Mouse (Mus musculus) heart, embryonic 13.5 days (tissue): ENCODE measurements at regions not wholly inside any gene's neighbourhood (a gene's known extent, or its start where the extent isn't known, plus 50 kb on each side); places are given as distances from the start of the nearest gene placed in this dataset.

Experiments used
- ATAC-seq: fragments of 200-750 bp; cut with Nextera tagmentation; 2 replicates; pipeline ENCODE4 v1.8.0; 2017; ENCODE audit warnings: moderate TSS enrichment; ENCODE audit not compliant: insufficient number of reproducible peaks, low FRiP score, low TSS enrichment; ENCODE audit errors: extremely low read depth
- H3K27ac ChIP-seq: fragments of 300-500 bp; sonication (generic); replicated peaks from 2 replicates; pipeline ENCODE4 v1.5.1; 2015; ENCODE audit warnings: moderate library complexity, mild to moderate bottlenecking, inconsistent platforms
- H3K27me3 ChIP-seq: fragments of 300-500 bp; sonication (generic); replicated peaks from 2 replicates; pipeline ENCODE4 v1.6.1; 2015; ENCODE audit warnings: mild to moderate bottlenecking, inconsistent platforms
- H3K36me3 ChIP-seq: fragments of 300-500 bp; sonication (generic); 2 replicates; pipeline ENCODE4 v1.6.1; 2015; ENCODE audit warnings: mild to moderate bottlenecking, inconsistent platforms
- H3K4me1 ChIP-seq: fragments of 300-500 bp; sonication (generic); 2 replicates; pipeline ENCODE4 v1.6.1; 2015; ENCODE audit warnings: inconsistent platforms
- H3K4me2 ChIP-seq: fragments of 300-500 bp; sonication (generic); 2 replicates; pipeline ENCODE4 v1.6.1; 2015; ENCODE audit warnings: inconsistent platforms, mild to moderate bottlenecking, moderate library complexity
- H3K4me3 ChIP-seq: fragments of 300-500 bp; sonication (generic); 2 replicates; pipeline ENCODE4 v1.5.1; 2015; ENCODE audit warnings: moderate library complexity, mild to moderate bottlenecking, inconsistent platforms
- H3K9ac ChIP-seq: fragments of 300-500 bp; sonication (generic); 2 replicates; pipeline ENCODE4 v1.6.1; 2015; ENCODE audit warnings: inconsistent platforms, mild to moderate bottlenecking, moderate library complexity
- H3K9me3 ChIP-seq: fragments of 300-500 bp; sonication (generic); 2 replicates; pipeline ENCODE4 v1.6.1; 2016; ENCODE audit warnings: inconsistent platforms
- WGBS: fragments of 180-500 bp; shearing (Covaris S2); methylation state at CpG from one replicate; pipeline ENCODE4 v1.1.7; 2015; ENCODE audit warnings: mixed read lengths; 5-methylcytosine and 5-hydroxymethylcytosine counted together

DNA sequence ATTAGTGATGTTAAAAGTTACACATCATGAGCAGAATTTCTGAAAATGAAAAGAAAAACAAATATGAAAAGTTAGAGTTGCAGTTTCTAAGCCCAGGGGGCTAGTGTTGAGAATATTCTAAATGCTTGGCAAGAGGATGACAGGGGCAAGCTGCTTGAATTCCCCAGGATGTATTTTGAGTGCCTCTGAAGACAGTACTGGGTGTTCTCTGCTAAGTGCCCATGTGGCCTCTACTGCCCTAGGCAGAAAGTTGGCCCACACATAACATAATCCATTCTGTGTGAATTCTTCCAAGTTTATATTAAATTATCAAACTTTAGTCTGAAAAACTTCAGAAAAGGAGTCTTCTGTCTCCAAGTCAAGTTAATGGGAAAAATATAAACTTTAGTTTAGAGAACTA, 196.6 kb downstream of the Gnai1 start:
- Histone ChIP-seq H3K9me3 (peaks cover 7% of the 10 kb centered on the region; the same call in 1 of the 2 replicates), H3K4me3 (no peak overlapping the region), H3K36me3 (no peaks in the 10 kb centered on the region), H3K4me1 (no peaks in the 10 kb centered on the region), H3K9ac (no peak overlapping the region), H3K27ac (no peak overlapping the region), H3K27me3 (no peaks in the 10 kb centered on the region), H3K4me2 (no peak overlapping the region)
- no peak for ATAC-seq

DNA sequence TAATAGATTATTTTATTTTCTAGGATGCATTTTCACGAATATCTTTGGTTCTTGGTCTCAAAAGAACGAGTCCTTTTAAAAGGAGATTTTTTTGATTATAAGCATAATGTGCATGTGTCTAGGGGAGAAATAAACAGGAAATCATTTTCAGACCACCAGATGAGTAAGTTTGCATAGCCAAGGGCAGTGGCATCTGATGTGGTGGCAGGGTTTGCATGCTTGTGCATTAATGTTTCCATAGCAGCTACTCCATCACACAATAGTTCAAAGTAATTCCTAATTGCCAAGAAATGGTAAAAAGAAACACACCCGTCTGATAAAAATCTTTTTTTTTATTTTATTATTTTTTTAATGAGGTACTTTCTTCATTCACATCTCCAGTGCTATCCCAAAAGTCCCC, 182.3 kb downstream of the Gnai1 start:
- Histone ChIP-seq H3K36me3 (no peaks in the 10 kb centered on the region), H3K4me1 (no peaks in the 10 kb centered on the region), H3K27ac (no peak overlapping the region), H3K9me3 (no peaks in the 10 kb centered on the region), H3K27me3 (no peaks in the 10 kb centered on the region), H3K9ac (no peak overlapping the region), H3K4me3 (no peak overlapping the region), H3K4me2 (no peak overlapping the region)
- ATAC-seq: no peak
- 68% methylated on average over 3 of the region's 3 CpGs for WGBS

GRCm38 (mm10) chr5:18211395-18212057, 148.6 kb downstream of the Gnai1 start:
- 0 out of 2 replicates have a peak, but pooled peaks cover 3% of the 10 kb centered on the region for H3K4me1 ChIP-seq
- WGBS: 67% methylated on average over 4 of the region's 4 CpGs

More at GRCm38 (mm10) chr5:18211395-18212057, 148.6 kb downstream of the Gnai1 start:
- no peak for ATAC-seq
- Histone ChIP-seq H3K9ac (no peak overlapping the region), H3K4me2 (no peak overlapping the region), H3K27ac (no peak overlapping the region), H3K9me3 (no peaks in the 10 kb centered on the region), H3K27me3 (no peaks in the 10 kb centered on the region), H3K36me3 (no peaks in the 10 kb centered on the region), H3K4me3 (no peak overlapping the region)
